Mouse (Mus musculus): ENCODE data around the gene Gm20532.

Gene Gm20532

GRCm38 (mm10) chr2:26621246-26621645 lies 34.8 kb downstream of the Gm20532 start:
- no peak for DNase-seq (ENCODE audit: low read depth)

- no peak for DNase-seq (ENCODE audit: low read depth)
Observed at GRCm38 (mm10) chr2:26622984-26623383, 36.5 kb downstream of the Gm20532 start.

GRCm38 (mm10) chr2:26625419-26625818 lies 39.0 kb downstream of the Gm20532 start:
- DNase-seq (ENCODE audit: low read depth): no peak

- no peak for DNase-seq (ENCODE audit: low read depth)
Observed at GRCm38 (mm10) chr2:26626081-26626480, 39.6 kb downstream of the Gm20532 start.

GRCm38 (mm10) chr2:26627921-26628739 lies 41.7 kb downstream of the Gm20532 start, which contains the start of gene Fam69b:
Gene Fam69b (plus strand): TSS chr2:26628457.
- DNase-seq (ENCODE audit: low read depth): no peak

GRCm38 (mm10) chr2:26628792-26629437 lies 42.5 kb downstream of the Gm20532 start:
- DNase-seq (ENCODE audit: low read depth): no peak

GRCm38 (mm10) chr2:26632541-26633395 lies 46.3 kb downstream of the Gm20532 start:
- DNase-seq (ENCODE audit: low read depth): no peak

- no peak for DNase-seq (ENCODE audit: low read depth)
Observed at GRCm38 (mm10) chr2:26633953-26634530, 47.6 kb downstream of the Gm20532 start.

GRCm38 (mm10) chr2:26634629-26635488 lies 48.4 kb downstream of the Gm20532 start:
- DNase-seq (ENCODE audit: low read depth): no peak

- DNase-seq (ENCODE audit: low read depth): no peak
Observed at GRCm38 (mm10) chr2:26635489-26636324, 49.3 kb downstream of the Gm20532 start.

GRCm38 (mm10) chr2:26636325-26636635 lies 49.8 kb downstream of the Gm20532 start:
- DNase-seq (ENCODE audit: low read depth): no peak

- no peak for DNase-seq (ENCODE audit: low read depth)
Observed at GRCm38 (mm10) chr2:26637316-26637932, 51.0 kb downstream of the Gm20532 start.

GRCm38 (mm10) chr2:26638039-26638438 lies 51.6 kb downstream of the Gm20532 start:
- DNase-seq (ENCODE audit: low read depth): no peak

- DNase-seq (ENCODE audit: low read depth): no peak
Observed at GRCm38 (mm10) chr2:26638572-26638971, 52.1 kb downstream of the Gm20532 start.

- DNase-seq (ENCODE audit: low read depth): no peak
Observed at GRCm38 (mm10) chr2:26639083-26639482, 52.6 kb downstream of the Gm20532 start.

- peak; percentile 94 for DNase-seq (ENCODE audit: low read depth)
Observed at GRCm38 (mm10) chr2:26639838-26640830, 53.7 kb downstream of the Gm20532 start.

GRCm38 (mm10) chr2:26641006-26641647 lies 54.7 kb downstream of the Gm20532 start:
- no peak for DNase-seq (ENCODE audit: low read depth)

- no peak for DNase-seq (ENCODE audit: low read depth)
Observed at GRCm38 (mm10) chr2:26643942-26644341, 57.5 kb downstream of the Gm20532 start.
